Mouse (Mus musculus) ES-E14 (cell line): ENCODE data around the gene Kcnip2. TPM values are rescaled to one million over a fixed set of nuclear protein-coding genes. Genes with fewer than 3 reads are reported as not detected.

Experiments
- DNase-seq: peaks from one replicate; pipeline ENCODE4 v3.0.0-alpha.2; 2013; ENCODE audit warnings: low read depth, low spot score
- H3K27ac ChIP-seq: 2 replicates; pipeline ENCODE4 v1.5.1; 2012; ENCODE audit warnings: low read depth, mild to moderate bottlenecking, low read length, moderate library complexity, mixed read lengths; ENCODE audit not compliant: poor library complexity, insufficient read depth, severe bottlenecking
- H3K36me3 ChIP-seq: 2 replicates; pipeline ENCODE4 v1.6.1; 2012; ENCODE audit warnings: mild to moderate bottlenecking, low read length, moderate library complexity, mixed read lengths; ENCODE audit not compliant: control insufficient read depth, poor library complexity, insufficient read depth, severe bottlenecking
- H3K4me1 ChIP-seq, 2 experiments: fragments of 150-350 bp in 1 of 2; sonication (generic) in 1 of 2; 2 replicates each; pipeline ENCODE4 v1.6.1; 2012; ENCODE audit warnings: low read length in 2 of 2, mild to moderate bottlenecking in 1 of 2, mixed read lengths in 1 of 2; ENCODE audit not compliant: control insufficient read depth in 2 of 2, insufficient read depth in 2 of 2, poor library complexity in 1 of 2
- H3K4me3 ChIP-seq, 2 experiments: fragments of 150-350 bp in 1 of 2; sonication (generic) in 1 of 2; 2 replicates each; pipeline ENCODE4 v1.5.1; 2012; ENCODE audit warnings: low read length in 2 of 2, low read depth in 1 of 2, mild to moderate bottlenecking in 1 of 2, mixed read lengths in 1 of 2; ENCODE audit not compliant: insufficient read depth in 1 of 2, poor library complexity in 1 of 2, severe bottlenecking in 1 of 2
- H3K9ac ChIP-seq: 2 replicates; pipeline ENCODE4 v1.6.1; 2012; ENCODE audit warnings: low read depth, mild to moderate bottlenecking, low read length, mixed read lengths; ENCODE audit not compliant: poor library complexity, insufficient read depth, severe bottlenecking
- H3K9me3 ChIP-seq: fragments of 150-350 bp; sonication (generic); 2 replicates; pipeline ENCODE4 v1.6.1; 2012; ENCODE audit warnings: low read depth, mild to moderate bottlenecking, low read length; ENCODE audit not compliant: control insufficient read depth, insufficient read depth
- CHD2 ChIP-seq: IDR thresholded peaks from 2 replicates; pipeline ENCODE4 v1.6.1; 2014; ENCODE audit warnings: mild to moderate bottlenecking, low read depth, low read length, inconsistent platforms
- HCFC1 ChIP-seq: IDR thresholded peaks from 2 replicates; pipeline ENCODE4 v1.6.1; 2012; ENCODE audit warnings: low read length, inconsistent platforms, borderline replicate concordance; ENCODE audit not compliant: insufficient read depth
- MAFK ChIP-seq: IDR thresholded peaks from 2 replicates; pipeline ENCODE4 v1.6.1; 2014; ENCODE audit warnings: mild to moderate bottlenecking, low read depth, low read length, inconsistent platforms; ENCODE audit not compliant: insufficient read depth
- ZC3H11A ChIP-seq: IDR thresholded peaks from 2 replicates; pipeline ENCODE4 v1.6.1; 2012; ENCODE audit warnings: low read depth, mild to moderate bottlenecking, inconsistent platforms, low read length, borderline replicate concordance
- ZNF384 ChIP-seq: IDR thresholded peaks from 2 replicates; pipeline ENCODE4 v1.6.1; 2012; ENCODE audit warnings: low read depth, low read length, inconsistent platforms
- in situ Hi-C, 2 experiments: fragments of 600-800 bp; cut with MboI; formaldehyde crosslinking; loops; one replicate each; pipeline ENCODE4 v1.15.1; 2025; ENCODE audit warnings: low sequenced_read_pairs in 2 of 2, inconsistent platforms in 1 of 2; ENCODE audit not compliant: unreplicated experiment in 2 of 2
- total RNA-seq: library from RNA; depleted of rRNA; stranded (reverse); fragments of 300-350 nt; gene quantifications from 2 replicates; pipeline ENCODE4 v1.2.3, GENCODE M21; 2012

Kcnip2 gene
- total RNA-seq, 1 experiment: 0.85 TPM

DNA sequence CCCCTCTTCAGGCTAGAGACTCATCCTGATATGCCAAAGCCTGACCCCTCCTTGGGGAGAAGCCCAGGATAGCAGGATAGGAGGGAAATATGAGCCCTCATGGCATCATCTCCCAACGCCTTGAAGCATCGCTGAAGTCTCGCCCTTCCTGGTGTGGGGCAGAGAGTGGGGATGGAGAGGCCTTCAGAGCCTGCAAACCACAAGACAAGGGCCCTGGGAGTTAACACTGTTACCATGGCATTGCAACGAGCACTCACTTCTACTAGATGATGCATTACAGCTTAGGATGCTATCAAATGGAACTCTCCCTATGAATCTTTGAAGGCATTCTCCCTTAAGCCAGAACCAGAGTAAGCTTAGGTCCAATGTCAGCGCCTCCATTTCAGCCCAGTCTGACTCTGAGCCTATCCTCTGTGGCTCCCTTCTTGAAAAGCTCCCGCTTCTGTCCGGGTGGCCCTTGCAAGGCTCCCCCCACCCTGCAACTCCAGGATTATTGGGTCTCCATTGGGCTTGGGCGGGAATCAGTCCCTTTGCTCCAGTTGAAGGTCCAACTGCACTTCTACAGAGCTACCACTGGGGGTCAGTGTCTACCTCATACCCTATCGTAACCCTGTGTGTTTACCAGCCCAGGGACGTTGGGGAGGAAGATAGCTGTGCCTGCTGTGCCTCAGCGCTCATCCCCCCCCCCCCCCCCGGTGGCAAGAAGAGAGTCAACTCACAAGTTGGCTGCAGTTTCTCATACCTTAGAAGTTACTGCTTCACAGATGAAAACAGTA, 11.1 kb downstream of the Kcnip2 start:
- H3K9ac ChIP-seq: no peak overlapping the region
- H3K27ac ChIP-seq: no peak overlapping the region
- no peak for DNase-seq
- peaks cover 0 to 6% of the 10 kb centered on the region in 2 experiments; a peak in 1 of 4 replicates for H3K4me1 ChIP-seq
- no peak for TF ChIP-seq ZNF384
- TF ChIP-seq HCFC1: no peak
- no peak for TF ChIP-seq CHD2
- no peak for TF ChIP-seq ZC3H11A
- TF ChIP-seq MAFK: no peak
- H3K9me3 ChIP-seq: no peaks in the 10 kb centered on the region
- in situ Hi-C loops: no loop called here
- H3K4me3 ChIP-seq: no peak overlapping the region
- no peaks in the 10 kb centered on the region for H3K36me3 ChIP-seq

DNA sequence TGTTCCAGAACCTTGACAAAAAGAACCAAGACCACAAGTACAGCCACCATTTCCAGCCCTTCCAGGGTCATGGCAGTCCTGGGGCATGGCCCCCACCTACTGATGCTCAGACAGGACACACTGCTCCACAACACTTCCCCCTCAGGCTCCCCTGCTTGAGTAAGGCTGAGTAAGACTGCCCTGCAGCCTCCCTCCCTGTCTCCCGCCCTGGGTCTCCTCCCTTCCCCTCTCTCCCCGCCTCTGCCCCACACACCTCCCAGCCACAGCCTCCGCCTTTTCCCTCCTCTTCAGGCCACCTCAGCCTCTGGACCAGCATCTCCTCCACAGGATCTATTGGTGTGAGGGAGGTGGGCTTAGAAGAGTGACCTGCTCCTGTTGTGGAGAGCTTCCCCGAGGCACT, 12.5 kb downstream of the Kcnip2 start:
- peaks cover 0 to 6% of the 10 kb centered on the region in 2 experiments; a peak in 1 of 4 replicates for H3K4me1 ChIP-seq
- no peaks in the 10 kb centered on the region for H3K36me3 ChIP-seq
- H3K9ac ChIP-seq: no peak overlapping the region
- no peak overlapping the region for H3K27ac ChIP-seq
- in situ Hi-C loops: no loop called here
- TF ChIP-seq CHD2 (no peak), ZC3H11A (no peak)
- no peak for DNase-seq
- H3K4me3 ChIP-seq: no peak overlapping the region
- no peaks in the 10 kb centered on the region for H3K9me3 ChIP-seq

DNA sequence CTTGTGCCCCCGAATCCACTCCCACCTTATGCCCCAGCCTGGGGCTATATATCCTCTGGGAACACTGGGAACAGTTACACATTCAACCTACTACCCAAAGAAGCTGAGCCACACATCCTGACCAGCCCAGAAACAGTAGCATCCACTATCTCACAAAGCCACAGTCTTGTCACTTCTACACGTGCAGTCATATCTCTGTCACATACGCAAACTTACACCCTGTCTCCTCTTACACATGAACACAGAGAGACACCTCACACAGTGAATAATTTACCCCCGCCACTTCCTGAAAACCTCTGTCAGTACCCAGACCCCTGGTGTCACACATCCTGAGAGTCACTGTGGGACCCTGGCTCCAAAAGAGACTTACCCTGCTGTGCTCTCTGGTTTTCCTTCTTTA, 13.2 kb downstream of the Kcnip2 start:
- H3K27ac ChIP-seq: no peak overlapping the region
- no peak for DNase-seq
- H3K4me3 ChIP-seq: no peak overlapping the region
- H3K9ac ChIP-seq: no peak overlapping the region
- TF ChIP-seq CHD2: no peak
- TF ChIP-seq MAFK: no peak
- TF ChIP-seq HCFC1: no peak
- no peak for TF ChIP-seq ZNF384
- TF ChIP-seq ZC3H11A: no peak
- H3K9me3 ChIP-seq: no peaks in the 10 kb centered on the region
- peaks cover 0 to 6% of the 10 kb centered on the region in 2 experiments; a peak in 1 of 4 replicates for H3K4me1 ChIP-seq
- in situ Hi-C loops: no loop called here
- H3K36me3 ChIP-seq: no peaks in the 10 kb centered on the region

DNA sequence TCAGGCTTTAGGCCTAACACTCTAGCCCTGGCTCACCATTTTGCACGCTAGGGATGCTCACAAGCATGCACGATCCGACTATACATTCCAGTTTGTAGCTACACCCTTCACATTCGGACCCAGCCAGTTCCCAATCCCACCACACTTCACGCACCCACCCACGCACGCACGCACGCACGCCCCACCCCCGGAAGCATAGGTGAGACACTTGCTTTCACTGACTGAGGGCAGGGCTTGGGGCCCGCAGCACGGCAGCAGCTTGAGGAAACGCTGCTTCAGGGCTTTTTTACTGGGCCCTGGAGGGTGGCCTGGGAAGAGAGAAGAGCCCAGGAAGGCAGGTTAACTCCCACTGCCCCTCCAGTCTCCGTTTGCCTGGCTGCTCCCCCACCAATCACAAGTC, 19.0 kb downstream of the Kcnip2 start:
- H3K4me1 ChIP-seq: peaks cover 3 to 14% of the 10 kb centered on the region in 2 experiments; a peak in 2 of 4 replicates
- in situ Hi-C loops: no loop called here
- H3K9me3 ChIP-seq: no peaks in the 10 kb centered on the region
- peak overlapping the region; percentile 15; the same call in 1 of the 2 replicates for H3K9ac ChIP-seq
- H3K4me3 ChIP-seq: peak overlapping the region in 1 of 2 experiments; percentile 2; a peak in 1 of 4 replicates
- DNase-seq: no peak
- no peak for TF ChIP-seq ZC3H11A
- TF ChIP-seq CHD2: no peak
- TF ChIP-seq HCFC1: no peak
- TF ChIP-seq MAFK: no peak
- TF ChIP-seq ZNF384: no peak
- H3K36me3 ChIP-seq: no peaks in the 10 kb centered on the region
- no peak overlapping the region for H3K27ac ChIP-seq
